Mouse (Mus musculus) megakaryocyte, embryonic 14.5 days (primary cell): ENCODE results near the gene Nfix. TPM values are rescaled to one million over a fixed set of nuclear protein-coding genes. Genes with fewer than 3 reads are reported as not detected.

Experiments
- H3K27me3 ChIP-seq: replicated peaks from 2 replicates; pipeline ENCODE3; 2012; ENCODE audit warnings: inconsistent platforms
- H3K36me3 ChIP-seq: replicated peaks from 2 replicates; pipeline ENCODE3; 2012; ENCODE audit warnings: low read length, inconsistent platforms, mixed read lengths
- H3K4me1 ChIP-seq: 2 replicates; pipeline ENCODE4 v1.6.1; 2012; ENCODE audit warnings: inconsistent platforms
- H3K4me3 ChIP-seq: replicated peaks from 2 replicates; pipeline ENCODE3; 2012; ENCODE audit warnings: moderate library complexity, mild to moderate bottlenecking, inconsistent platforms
- H3K9me3 ChIP-seq: 2 replicates; pipeline ENCODE4 v1.6.1; 2012; ENCODE audit warnings: inconsistent platforms
- FLI1 ChIP-seq: IDR thresholded peaks from 2 replicates; pipeline ENCODE4 v1.6.1; 2012; ENCODE audit warnings: low read length, inconsistent platforms, mixed read lengths
- GATA1 ChIP-seq: IDR thresholded peaks from 3 replicates; pipeline ENCODE4 v1.6.1; 2012; ENCODE audit warnings: mixed read lengths, low read length, inconsistent platforms, borderline replicate concordance
- polyA plus RNA-seq: library from polyadenylated mRNA; stranded (reverse); fragments of >175 nt; gene quantifications from 2 replicates; pipeline ENCODE4 v1.2.3, GENCODE M21; 2012; ENCODE audit warnings: low replicate concordance; ENCODE audit not compliant: insufficient read depth

Nfix gene
- polyA plus RNA-seq, 1 experiment: 18.4 TPM

- Histone ChIP-seq H3K27me3 (peaks cover 3% of the 10 kb centered on the region), H3K4me3 (peak overlapping the region; percentile 88), H3K4me1 (peaks cover 85% of the 10 kb centered on the region), H3K36me3 (peaks cover 68% of the 10 kb centered on the region), H3K9me3 (no peaks in the 10 kb centered on the region)
- TF ChIP-seq GATA1 (no peak), FLI1 (no peak)
These were observed 77.7 kb downstream of the Nfix start for GRCm38 (mm10) chr8:84722530-84722849.

- H3K4me1 ChIP-seq: peaks cover 60% of the 10 kb centered on the region
- H3K36me3 ChIP-seq: peaks cover 67% of the 10 kb centered on the region
- peaks cover 11% of the 10 kb centered on the region for H3K27me3 ChIP-seq
These were observed 81.0 kb downstream of the Nfix start for GRCm38 (mm10) chr8:84718959-84719690.

GRCm38 (mm10) chr8:84718476-84718875 is 81.7 kb downstream of the Nfix start:
- Histone ChIP-seq H3K27me3 (peaks cover 11% of the 10 kb centered on the region), H3K36me3 (peaks cover 74% of the 10 kb centered on the region), H3K4me3 (no peak overlapping the region), H3K9me3 (no peaks in the 10 kb centered on the region), H3K4me1 (peaks cover 60% of the 10 kb centered on the region)
- TF ChIP-seq GATA1 (no peak), FLI1 (no peak)

More at GRCm38 (mm10) chr8:84718959-84719690, 81.0 kb downstream of the Nfix start:
- TF ChIP-seq FLI1: no peak
- TF ChIP-seq GATA1: no peak
- H3K4me3 ChIP-seq: no peak overlapping the region
- no peaks in the 10 kb centered on the region for H3K9me3 ChIP-seq

GRCm38 (mm10) chr8:84716790-84717189 is 83.4 kb downstream of the Nfix start:
- no peak overlapping the region for H3K4me3 ChIP-seq
- peaks cover 78% of the 10 kb centered on the region for H3K36me3 ChIP-seq
- H3K27me3 ChIP-seq: peaks cover 11% of the 10 kb centered on the region
- no peak for TF ChIP-seq FLI1
- TF ChIP-seq GATA1: no peak
- peaks cover 57% of the 10 kb centered on the region for H3K4me1 ChIP-seq
- H3K9me3 ChIP-seq: no peaks in the 10 kb centered on the region

GRCm38 (mm10) chr8:84715893-84716468 is 84.2 kb downstream of the Nfix start:
- H3K27me3 ChIP-seq: peaks cover 11% of the 10 kb centered on the region
- peaks cover 58% of the 10 kb centered on the region for H3K4me1 ChIP-seq
- H3K9me3 ChIP-seq: no peaks in the 10 kb centered on the region
- H3K36me3 ChIP-seq: peaks cover 74% of the 10 kb centered on the region
- no peak for TF ChIP-seq GATA1
- no peak for TF ChIP-seq FLI1
- no peak overlapping the region for H3K4me3 ChIP-seq

- TF ChIP-seq GATA1 (no peak), FLI1 (no peak)
- Histone ChIP-seq H3K36me3 (peaks cover 57% of the 10 kb centered on the region), H3K4me1 (peaks cover 51% of the 10 kb centered on the region), H3K9me3 (no peaks in the 10 kb centered on the region), H3K27me3 (peaks cover 11% of the 10 kb centered on the region), H3K4me3 (no peak overlapping the region)
These were observed 86.0 kb downstream of the Nfix start for GRCm38 (mm10) chr8:84714161-84714560.

GRCm38 (mm10) chr8:84713381-84713780 is 86.8 kb downstream of the Nfix start:
- TF ChIP-seq FLI1: no peak
- TF ChIP-seq GATA1: no peak
- H3K27me3 ChIP-seq: peaks cover 9% of the 10 kb centered on the region
- H3K36me3 ChIP-seq: peaks cover 49% of the 10 kb centered on the region
- H3K4me1 ChIP-seq: peaks cover 50% of the 10 kb centered on the region
- no peaks in the 10 kb centered on the region for H3K9me3 ChIP-seq
- peak overlapping the region; percentile 1 for H3K4me3 ChIP-seq

- no peak for TF ChIP-seq FLI1
- no peak for TF ChIP-seq GATA1
- peaks cover 56% of the 10 kb centered on the region for H3K4me1 ChIP-seq
- H3K36me3 ChIP-seq: peaks cover 45% of the 10 kb centered on the region
These were observed 87.4 kb downstream of the Nfix start for GRCm38 (mm10) chr8:84712759-84713120.

GRCm38 (mm10) chr8:84711933-84712758 is 88.0 kb downstream of the Nfix start:
- TF ChIP-seq FLI1 (no peak), GATA1 (no peak)
- H3K36me3 ChIP-seq: peaks cover 39% of the 10 kb centered on the region
- no peaks in the 10 kb centered on the region for H3K9me3 ChIP-seq
- peaks cover 7% of the 10 kb centered on the region for H3K27me3 ChIP-seq
- peak overlapping the region; percentile 71 for H3K4me3 ChIP-seq
- H3K4me1 ChIP-seq: peaks cover 62% of the 10 kb centered on the region

More at GRCm38 (mm10) chr8:84712759-84713120, 87.4 kb downstream of the Nfix start:
- no peak overlapping the region for H3K4me3 ChIP-seq
- H3K9me3 ChIP-seq: no peaks in the 10 kb centered on the region
- H3K27me3 ChIP-seq: peaks cover 9% of the 10 kb centered on the region

GRCm38 (mm10) chr8:84711312-84711711 is 88.8 kb downstream of the Nfix start:
- Histone ChIP-seq H3K9me3 (no peaks in the 10 kb centered on the region), H3K4me1 (peaks cover 71% of the 10 kb centered on the region), H3K27me3 (peaks cover 4% of the 10 kb centered on the region), H3K4me3 (peak overlapping the region; percentile 11), H3K36me3 (peaks cover 32% of the 10 kb centered on the region)
- TF ChIP-seq FLI1 (no peak), GATA1 (no peak)
